Mouse (Mus musculus) lung, adult 2 months (tissue): ENCODE data around the gene Casq2.

ENCODE experiments used
- CTCF ChIP-seq: fragments of 200-500 bp; IDR thresholded peaks from 2 replicates; pipeline ENCODE4 v1.5.1; 2011; ENCODE audit warnings: mild to moderate bottlenecking, low read length, control low read depth; ENCODE audit not compliant: insufficient read depth
- POLR2A ChIP-seq: fragments of 200-500 bp; IDR thresholded peaks from 2 replicates; pipeline ENCODE4 v1.6.1; 2011; ENCODE audit warnings: low read depth, mild to moderate bottlenecking, control low read depth, low read length, borderline replicate concordance; ENCODE audit errors: extremely low read depth

GRCm38 (mm10) chr3:102037806-102038205, 48.4 kb upstream of the Casq2 start:
- TF ChIP-seq CTCF (no peak), POLR2A (no peak)
